Mouse (Mus musculus): ENCODE data around the gene Fam78b.

- TF ChIP-seq CTCF (IDR thresholded peaks at IDR 0.05; ENCODE audit: borderline replicate concordance, control insufficient read depth, extremely low read depth, insufficient read depth, low read length, poor library complexity) (no peak), POLR2A (IDR thresholded peaks at IDR 0.05; ENCODE audit: control insufficient read depth, extremely low read depth, insufficient read depth, low read length, poor library complexity) (no peak)
Observed at GRCm38 (mm10) chr1:166964508-166964907, 36.7 kb upstream of the Fam78b start.
